Mouse (Mus musculus): Measurements from ENCODE around the gene Rab35.

Rab35 gene

DNA sequence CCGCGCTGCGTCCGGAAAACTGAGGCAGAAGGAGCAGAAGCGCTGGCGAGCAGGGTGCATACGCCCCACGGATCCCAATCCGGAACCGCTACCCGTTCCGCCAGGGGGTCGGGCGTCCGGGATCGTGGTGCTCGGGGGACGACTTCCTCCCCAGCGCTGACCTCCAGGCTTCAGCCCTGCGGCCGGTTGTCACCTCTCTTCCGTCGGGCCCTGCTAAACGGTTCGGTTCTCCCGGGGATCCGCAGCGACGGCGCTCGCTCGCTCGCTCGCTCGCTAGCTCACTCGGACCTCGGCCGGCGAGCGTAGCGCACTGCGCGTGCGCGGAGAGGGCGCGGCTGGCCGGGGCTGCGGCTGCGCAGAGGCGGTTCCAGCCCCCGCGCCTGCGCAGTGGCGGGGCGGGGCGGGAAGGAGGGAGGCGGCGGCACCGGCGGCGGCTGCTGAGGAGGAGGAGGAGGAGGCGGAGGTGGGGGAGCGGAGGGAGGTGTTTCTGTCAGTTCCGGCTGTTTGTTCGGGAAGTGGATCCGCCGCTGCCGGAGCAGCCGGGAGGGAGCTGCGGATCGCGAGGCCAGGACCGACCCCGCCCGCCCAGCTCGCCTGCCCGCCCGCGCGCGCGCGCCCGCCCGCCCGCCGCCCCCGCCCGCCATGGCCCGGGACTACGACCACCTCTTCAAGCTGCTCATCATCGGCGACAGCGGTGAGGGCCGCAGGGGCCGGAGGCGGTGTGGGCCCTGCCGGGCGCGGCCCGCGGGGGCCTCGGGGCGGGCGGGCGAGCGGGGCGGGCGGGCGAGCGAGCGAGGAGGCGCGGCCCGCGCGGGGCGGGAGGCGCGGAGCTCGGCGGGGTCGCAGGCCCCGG lies at the start of gene Rab35:
TSS of gene Rab35 (plus strand) at position 404 of the 853 bp plus-strand sequence.
- peak; percentile 92 to 98 for DNase-seq

DNA sequence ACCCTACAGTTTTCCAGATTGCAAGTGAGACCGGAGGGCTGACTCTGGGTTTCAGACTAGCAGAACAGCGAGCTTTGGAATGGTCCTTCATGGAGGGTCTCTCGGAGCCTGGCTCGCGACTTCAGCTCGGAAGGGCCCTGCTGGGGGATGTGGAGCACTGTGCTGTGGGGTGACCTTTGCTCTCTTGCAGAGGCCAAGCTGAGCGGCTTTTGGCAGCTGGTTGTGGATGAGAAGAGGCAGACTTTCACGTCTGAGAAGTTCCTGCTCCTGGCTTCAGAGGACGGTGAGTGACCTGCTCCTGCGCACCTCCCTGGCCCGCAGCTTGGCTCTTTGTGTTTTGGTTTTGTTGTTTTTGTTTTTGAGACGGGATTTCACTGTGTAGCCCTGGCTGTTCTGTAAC lies 46.1 kb upstream of the Rab35 start:
- peak; percentile 67 to 84 for DNase-seq

DNA sequence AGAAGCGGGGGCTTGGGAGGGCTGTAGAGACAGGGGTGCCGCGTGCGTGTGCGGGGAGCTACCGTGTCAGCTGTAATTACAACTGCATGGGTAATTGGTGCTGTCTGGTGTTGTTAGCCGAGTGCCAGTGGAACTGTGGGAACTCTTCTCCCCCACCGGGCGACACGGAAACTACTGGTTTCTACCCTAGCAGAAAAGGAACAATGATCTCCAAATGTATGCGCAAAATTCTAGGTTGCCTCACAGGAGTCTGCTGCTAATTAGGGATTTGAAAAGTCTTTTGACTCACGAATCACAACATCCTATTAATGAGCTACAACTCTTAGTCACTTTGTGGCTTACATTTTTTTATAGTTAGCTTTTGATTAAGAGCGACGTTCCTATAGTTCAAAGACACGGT lies 45.5 kb upstream of the Rab35 start:
- no peak for DNase-seq

GRCm38 (mm10) chr5:115586780-115587179 lies 44.9 kb upstream of the Rab35 start:
- no peak for DNase-seq

- DNase-seq = peak; percentile 46 to 51
These were observed 40.7 kb upstream of the Rab35 start for GRCm38 (mm10) chr5:115591028-115591427.

DNA sequence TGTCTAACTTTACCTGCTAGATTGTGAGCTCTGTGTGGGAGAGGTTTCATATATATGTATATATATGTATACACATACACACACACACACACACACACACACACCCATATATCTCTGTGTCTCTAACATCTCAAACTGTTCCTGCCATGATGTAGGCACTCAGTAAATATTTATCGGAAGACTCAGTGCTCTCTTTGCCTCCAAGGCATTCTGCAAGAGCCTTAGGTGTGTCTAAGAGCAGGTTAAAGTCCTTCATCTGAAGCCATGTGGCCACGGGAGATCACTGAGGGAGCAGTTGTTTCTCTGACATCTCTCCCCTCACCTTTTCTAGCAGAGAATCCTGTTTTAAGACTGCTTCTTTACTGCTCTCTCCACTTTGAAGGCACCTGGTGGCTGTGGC lies 40.2 kb upstream of the Rab35 start:
- DNase-seq = no peak

GRCm38 (mm10) chr5:115603561-115603960 lies 28.1 kb upstream of the Rab35 start:
- no peak for DNase-seq

GRCm38 (mm10) chr5:115611566-115611965 lies 20.1 kb upstream of the Rab35 start:
- no peak for DNase-seq

DNA sequence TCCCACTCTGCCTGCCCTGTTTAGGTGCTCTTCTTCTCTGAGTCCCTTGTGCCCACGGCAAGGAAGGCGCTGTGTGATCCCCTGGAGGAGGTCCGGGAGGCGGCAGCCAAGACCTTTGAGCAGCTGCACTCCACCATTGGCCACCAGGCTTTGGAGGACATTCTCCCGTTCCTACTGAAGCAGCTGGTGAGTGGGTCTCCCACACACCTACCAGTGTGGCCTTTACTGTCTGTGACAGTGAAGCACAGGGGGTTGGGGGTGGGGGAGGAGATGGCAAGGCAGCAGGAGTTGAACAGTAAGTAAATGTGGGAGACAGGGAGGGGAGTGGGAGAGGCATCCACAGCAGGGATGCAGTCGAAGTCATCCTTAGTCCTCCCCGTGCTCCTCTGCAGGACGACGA lies 18.4 kb upstream of the Rab35 start:
- DNase-seq = no peak

DNA sequence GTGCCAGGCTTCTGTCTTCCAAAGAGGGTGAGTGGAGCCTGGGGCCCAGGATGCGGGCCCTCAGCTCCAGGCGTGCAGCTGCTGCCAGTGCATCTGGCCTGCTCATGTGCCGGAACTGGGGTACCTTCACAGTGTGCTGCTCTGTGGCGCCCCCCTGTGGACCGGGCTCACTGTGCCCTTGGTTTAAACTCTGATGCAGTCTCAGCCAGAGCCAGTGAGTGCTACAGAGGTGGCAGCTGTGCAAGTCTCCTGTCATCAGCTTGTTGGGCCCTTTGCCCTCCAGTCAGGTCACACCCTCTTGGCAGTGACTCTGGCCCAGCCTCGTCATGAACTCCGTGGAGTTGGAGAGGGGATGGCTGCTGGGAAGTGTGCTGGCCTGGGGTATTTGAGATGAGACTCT lies 16.8 kb upstream of the Rab35 start:
- peak; percentile 63 for DNase-seq

DNA sequence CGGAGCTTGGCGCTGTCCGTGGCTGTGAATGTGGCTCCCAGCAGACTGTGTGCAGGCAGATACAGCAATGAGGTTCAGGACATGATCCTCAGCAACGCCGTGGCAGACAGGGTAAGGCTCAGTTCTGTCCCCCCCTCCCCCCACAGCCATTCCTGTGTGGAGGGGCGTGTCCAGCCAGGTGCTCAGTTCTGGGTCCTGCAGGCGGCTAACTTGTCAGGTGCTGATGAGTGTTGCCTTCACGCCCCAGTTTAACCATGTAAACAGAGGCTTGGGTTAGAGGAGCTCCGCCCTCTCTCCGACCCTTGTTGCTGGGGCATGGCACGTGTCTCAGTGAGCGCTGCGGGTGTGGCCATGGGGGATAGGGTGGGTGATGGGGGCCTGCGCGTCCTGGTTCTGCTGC lies 12.0 kb upstream of the Rab35 start:
- no peak for DNase-seq

- DNase-seq = no peak
These were observed 9.0 kb upstream of the Rab35 start for GRCm38 (mm10) chr5:115622686-115623085.

DNA sequence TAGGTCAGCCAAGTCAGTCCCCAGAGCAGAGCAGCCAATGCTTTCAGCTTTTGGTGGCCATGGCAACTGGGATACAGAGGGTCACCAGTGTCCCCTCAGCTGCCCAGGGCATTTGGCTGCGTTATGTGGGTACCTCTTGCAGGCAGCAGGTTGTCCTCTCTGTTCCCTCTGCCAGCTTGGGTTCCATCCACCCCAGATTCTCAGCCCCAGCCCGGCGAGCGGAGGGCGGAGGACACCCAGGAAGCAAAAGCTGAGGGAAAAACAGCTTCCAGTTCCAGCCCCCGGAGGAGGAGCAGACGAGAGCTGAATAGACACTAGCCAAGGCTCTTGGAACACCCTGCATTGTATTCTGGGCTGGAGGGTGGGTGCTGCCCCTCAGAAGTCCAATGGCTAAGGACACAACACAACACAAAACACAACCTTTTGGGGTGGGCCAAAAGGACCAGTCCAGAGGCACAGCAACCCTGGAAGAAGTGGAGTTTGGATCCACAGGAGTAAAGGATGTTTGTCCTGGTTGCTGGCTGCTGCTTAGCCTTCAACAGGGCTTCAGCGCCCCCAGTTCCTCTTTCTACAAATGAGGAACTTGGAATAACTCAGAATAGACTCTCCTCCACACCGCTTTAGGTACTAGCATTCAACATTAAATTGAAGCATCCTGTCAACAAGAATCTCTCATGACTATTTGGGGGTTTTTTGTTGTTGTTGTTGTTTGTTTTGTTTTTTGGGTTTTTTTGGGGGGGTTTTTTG lies 7.8 kb upstream of the Rab35 start:
- no peak for DNase-seq

DNA sequence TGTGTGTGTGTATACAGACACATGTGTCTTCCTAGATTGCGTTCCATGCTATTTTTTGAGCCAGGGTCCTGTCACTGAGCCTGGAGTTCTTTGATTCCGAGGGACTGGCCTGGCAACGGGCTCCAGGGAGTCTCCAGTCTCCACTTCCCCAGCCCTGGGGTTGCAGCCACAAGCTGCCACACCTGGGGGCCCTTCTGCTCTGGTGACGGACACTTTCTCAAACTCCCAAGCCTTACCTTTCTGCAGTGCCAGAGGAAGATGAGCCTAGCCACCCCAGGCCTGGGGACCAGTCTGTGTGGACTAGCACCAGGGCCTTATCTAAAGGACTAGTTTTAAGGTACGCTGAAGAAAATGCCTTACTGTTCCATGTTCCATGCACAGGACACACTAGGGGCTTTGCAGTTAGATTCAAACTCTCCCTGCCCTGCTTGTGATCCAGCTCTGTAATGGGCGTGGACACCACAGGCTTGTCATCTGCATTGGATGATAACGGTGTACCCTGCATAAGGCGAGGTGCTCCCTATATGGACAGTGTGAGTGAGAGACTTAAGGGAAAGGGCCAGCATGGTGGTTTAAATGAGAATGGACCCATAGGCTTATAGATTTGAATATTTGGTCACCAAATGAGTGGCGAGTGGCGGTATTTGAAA lies 5.3 kb upstream of the Rab35 start:
- DNase-seq = no peak

GRCm38 (mm10) chr5:115628083-115628482 lies 3.6 kb upstream of the Rab35 start:
- DNase-seq = no peak

- no peak for DNase-seq
These were observed 2.0 kb upstream of the Rab35 start for GRCm38 (mm10) chr5:115629672-115630071.

DNA sequence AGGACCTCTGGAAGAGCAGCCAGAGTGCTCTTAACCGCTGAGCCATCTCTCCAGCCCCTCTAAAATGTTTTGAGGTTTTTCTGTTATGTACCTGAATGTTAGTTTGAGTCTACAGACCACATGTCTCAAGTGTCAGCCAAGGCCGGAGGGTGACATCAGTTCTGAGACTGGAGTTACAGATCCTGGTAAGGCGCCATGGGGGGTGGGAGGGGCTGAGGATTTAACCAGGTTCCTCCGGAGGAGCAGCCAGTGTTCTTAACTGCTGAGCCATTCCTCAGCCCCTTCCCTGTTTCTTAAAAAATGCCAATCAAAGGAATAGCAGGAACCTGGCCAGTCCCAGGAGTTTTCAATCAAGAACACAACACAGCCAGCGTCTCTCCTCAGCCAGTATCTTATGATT lies 1.4 kb upstream of the Rab35 start:
- DNase-seq = no peak

- peak; percentile 37 to 53 for DNase-seq
These were observed 628 bp downstream of the Rab35 start for GRCm38 (mm10) chr5:115632358-115632714.

- no peak for DNase-seq
These were observed 1.4 kb downstream of the Rab35 start for GRCm38 (mm10) chr5:115633060-115633459.

GRCm38 (mm10) chr5:115634046-115634445 lies 2.3 kb downstream of the Rab35 start:
- DNase-seq = no peak

DNA sequence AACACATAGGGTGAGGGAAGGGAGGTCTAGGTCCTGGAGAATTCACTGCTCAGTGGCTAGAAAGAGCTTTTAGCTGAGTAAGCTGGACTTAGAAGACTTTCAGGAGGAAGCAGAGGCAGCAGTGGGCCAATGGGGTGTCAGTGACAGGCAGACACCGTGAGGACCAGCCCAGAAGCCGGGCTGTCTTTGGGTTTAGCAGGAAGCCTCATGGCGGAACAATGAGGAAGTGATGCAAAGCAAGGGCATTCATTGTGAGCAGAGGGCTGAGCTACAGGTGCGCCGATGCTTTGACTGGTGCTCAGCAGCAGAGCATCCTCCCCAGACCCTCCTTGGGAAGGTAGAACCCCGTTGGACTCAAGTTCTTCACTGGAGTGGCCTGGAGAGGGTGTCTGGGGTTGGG lies 3.8 kb downstream of the Rab35 start:
- DNase-seq = no peak

GRCm38 (mm10) chr5:115644192-115644591 lies 12.5 kb downstream of the Rab35 start:
- DNase-seq = no peak

- peak in 1 of 2 experiments; percentile 59 for DNase-seq
These were observed 17.2 kb downstream of the Rab35 start for GRCm38 (mm10) chr5:115648876-115649275.

DNA sequence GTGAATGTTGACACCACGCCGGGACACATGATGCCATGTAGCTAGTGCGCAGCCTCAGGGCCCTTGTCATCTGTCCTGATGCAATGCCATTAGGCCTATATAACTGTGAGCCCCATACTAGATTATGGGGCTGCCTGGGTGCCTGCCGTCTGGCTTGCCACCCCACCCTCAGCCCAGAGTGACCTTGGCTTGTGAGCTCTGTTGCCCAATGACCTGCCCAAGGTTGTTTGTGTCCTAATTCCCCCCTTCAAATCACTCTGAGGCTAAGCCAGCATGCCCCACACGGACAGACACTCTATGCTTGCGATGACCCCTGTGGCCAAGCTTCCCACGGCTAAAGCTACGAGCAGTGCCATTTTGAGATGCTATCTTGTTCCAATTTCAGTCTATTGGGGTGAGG lies 18.0 kb downstream of the Rab35 start:
- no peak for DNase-seq
